Mouse (Mus musculus) G1E-ER4 (cell line): ENCODE measurements around the gene Cdkn1b. TPM values are rescaled to one million over a fixed set of nuclear protein-coding genes. Genes with fewer than 3 reads are reported as not detected.

Experiments
- GATA1 ChIP-seq: IDR thresholded peaks from one replicate; pipeline ENCODE4 v1.8.0; 2012; ENCODE audit warnings: low read length, inconsistent platforms
- polyA plus RNA-seq: library from polyadenylated mRNA; stranded (reverse); fragments of >175 nt; gene quantifications from 2 replicates; pipeline ENCODE4 v1.2.3, GENCODE M21; 2012

The Cdkn1b gene
- polyA plus RNA-seq, 1 experiment: 43.9 TPM

DNA sequence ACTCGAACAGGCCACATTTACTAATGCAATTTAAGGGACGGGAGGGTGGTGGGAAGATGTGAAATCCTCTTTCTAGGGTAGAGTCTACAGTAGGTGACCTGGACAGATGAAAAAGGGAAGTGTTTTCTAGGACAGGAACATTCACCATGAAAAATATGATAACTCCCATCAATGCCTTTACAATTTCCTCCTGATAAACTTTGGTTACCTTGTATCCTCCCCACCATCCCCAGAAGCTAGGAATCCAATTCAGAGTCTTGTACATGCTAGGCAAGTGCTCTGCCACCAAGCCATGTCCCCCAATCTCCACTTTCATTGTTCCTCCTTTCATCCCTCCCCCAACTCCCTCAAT is 13.0 kb downstream of the Cdkn1b start:
- TF ChIP-seq GATA1: no peak

GRCm38 (mm10) chr6:134934305-134934704 is 14.1 kb downstream of the Cdkn1b start:
- TF ChIP-seq GATA1: no peak

DNA sequence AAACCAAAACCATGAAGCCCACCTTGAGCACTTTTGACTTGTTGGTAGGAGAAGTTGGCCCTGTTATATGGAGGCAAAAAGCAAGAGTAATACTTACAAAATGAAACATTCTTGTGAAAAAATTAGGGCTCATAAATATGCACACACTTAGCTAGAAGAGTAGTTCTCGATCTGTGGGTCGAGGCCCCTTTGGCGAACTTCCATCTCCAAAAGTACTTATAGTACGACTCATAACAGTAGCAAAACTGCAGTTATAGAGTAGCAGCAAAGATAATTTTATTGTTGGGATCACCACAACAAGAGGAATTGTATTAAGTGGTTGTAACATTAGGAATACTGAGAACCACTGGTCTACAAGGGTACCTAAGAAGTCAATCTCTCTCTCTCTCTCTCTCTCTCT is 19.6 kb downstream of the Cdkn1b start:
- TF ChIP-seq GATA1: no peak

DNA sequence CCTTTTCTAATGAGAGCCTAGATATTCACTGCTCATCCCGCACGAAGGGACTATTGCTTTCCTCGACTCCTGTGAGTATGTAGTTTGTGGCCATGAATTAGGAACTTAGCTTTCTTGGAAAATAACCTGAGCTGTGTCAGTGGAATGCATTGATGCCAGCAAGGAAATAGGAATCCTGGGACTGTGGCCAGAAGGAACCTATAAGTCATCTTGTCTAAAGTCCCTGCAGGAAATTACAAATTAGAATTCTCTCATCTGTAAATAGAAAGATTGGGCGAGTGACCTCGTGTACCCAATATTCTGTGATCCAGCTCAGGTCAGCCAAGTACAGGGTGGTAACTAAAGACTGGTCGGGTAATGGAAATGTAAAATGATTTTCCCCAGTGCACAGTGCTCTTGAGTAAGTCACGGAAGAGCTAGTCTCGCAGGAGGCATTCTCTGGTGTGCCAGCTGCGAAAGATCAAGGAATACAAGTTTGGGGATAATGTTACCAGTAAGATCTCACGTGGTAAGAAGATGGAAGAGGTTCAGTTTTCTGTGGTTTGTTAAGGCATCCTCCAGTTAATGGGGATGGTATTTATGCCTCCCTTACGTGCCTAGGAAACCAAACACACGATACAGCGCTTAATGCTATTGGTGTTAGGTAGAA is 23.7 kb downstream of the Cdkn1b start:
- no peak for TF ChIP-seq GATA1

- TF ChIP-seq GATA1: no peak
Observed at GRCm38 (mm10) chr6:134946054-134946453, 25.9 kb downstream of the Cdkn1b start.

DNA sequence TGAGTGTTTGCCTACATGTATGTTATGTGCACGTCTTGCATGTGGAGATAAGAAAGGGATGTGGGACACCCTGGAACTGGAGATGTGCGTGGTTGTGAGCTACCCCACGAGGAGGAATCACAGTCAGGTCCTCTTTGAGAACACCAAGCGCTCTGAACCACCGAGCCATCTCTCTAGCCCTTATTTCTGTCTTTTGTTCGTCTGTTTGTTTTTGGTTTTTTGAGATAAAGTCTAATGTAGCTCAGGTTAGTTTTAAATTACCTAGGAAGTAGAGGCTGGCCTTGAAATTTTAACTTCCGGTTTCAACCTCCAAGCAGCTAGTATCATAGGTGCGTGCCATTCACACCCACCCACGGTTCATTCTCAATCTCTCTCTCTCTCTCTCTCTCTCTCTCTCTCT is 26.7 kb downstream of the Cdkn1b start:
- no peak for TF ChIP-seq GATA1

DNA sequence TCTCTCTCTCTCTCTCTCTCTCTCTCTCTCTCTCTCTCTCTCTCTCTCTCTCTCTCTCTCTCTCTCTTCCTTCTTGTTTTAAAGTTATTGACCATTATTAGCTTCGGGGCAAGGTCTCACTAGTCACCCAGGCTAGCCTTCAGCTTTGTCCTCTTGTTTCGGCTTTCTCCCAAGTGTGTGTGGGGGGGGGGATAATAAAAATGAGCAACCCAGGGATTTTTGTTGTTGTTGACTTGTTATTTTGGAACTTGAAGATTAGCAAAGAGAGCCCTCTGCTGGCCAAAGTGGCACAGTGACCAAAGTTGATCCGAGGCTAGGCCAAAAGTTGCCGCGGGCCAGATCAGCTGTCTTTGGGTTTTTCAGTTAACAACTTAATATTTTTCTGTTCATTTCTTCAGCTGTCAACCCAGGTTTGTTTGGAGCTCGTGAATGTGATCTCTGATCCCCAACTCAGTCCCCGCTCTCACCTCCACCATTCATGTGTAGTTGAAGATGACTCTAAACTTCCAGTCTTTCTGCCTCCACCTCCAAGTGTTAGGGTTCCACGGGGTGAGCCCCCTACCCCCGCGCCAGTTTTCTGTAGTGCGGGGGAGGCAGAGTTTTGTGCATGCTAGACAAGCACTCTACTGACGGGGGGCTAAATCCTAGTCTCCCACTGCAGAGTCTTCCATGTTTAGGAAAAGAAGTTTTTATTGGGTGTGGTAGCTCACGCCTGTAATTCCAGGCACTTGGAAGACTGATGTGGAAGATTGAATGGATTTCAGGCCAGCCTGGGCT is 27.3 kb downstream of the Cdkn1b start:
- no peak for TF ChIP-seq GATA1

- TF ChIP-seq GATA1: no peak
Observed at GRCm38 (mm10) chr6:134948522-134949061, 28.4 kb downstream of the Cdkn1b start.

- no peak for TF ChIP-seq GATA1
Observed at GRCm38 (mm10) chr6:134949241-134949640, 29.0 kb downstream of the Cdkn1b start.

DNA sequence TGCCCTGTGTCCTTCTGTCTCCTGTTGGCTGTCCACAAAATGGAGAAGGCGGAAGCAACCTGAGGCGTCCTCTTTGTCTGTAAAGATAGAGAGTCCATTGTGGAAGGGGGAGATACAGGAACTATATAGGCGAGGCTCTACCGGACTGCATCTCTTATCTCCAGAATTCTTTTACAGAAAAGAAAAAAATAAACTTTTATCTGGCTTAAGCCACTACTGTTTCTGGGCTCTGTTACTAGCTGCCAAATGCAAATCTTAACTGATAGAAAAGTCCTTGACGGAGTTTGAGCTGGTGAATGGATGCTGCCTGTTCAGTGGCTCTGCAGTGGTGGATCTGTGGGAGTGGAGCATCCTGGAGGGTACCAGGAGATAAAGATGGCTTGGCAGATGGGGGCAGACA is 31.2 kb downstream of the Cdkn1b start:
- TF ChIP-seq GATA1: peak; percentile 69

- TF ChIP-seq GATA1: no peak
Observed at GRCm38 (mm10) chr6:134953976-134954375, 33.8 kb downstream of the Cdkn1b start.

DNA sequence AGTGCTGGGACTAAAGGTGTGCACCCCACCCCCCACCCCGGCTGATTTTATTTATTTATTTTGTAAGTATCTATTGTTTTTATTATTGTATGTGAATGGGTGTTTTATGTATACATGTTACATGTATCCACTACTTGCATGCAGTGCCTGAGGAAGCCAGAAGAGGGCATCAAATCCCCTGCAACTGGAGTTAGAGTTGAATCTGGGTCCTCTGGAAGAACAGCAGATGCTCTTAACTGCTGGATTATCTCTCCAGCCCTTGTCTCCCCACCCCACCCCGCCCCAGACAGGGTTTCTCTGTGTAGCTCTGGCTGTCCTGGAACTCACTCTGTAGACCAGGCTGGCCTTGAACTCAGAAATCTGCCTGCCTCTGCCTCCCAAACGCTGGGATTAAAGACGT is 36.2 kb downstream of the Cdkn1b start:
- TF ChIP-seq GATA1: no peak

GRCm38 (mm10) chr6:134961286-134961685 is 41.1 kb downstream of the Cdkn1b start:
- TF ChIP-seq GATA1: no peak

DNA sequence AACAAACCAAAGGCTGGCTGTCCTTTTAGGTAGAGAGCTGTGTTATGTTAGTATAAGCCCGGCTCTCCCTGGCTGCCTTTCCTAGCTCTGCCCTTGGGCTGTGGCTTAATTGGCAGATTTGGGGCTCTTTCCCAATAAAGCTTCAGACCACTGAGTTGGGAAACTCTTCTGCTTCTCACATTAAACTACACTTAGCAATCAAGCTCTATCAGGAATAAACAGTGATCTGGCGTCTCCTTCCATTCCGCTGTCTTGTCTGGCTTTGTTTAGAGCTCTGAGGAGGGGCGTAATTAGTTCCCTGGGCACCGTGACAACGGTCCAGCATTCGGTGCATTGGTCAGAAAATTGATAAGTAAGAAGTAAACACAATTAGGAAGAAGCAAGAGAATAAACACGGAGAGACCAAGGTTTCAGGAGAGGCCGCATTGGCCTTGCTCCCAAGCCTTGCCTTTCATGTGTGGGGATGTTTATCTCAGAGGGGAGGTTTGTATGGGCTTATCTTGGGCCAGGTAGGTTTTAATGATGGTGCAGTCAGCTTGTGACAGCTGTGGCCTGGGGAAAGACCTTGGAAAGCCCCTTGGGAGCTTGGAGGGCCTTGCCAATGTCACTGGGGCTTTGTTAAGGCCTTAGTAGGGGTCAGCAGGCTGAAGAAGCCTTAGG is 41.8 kb downstream of the Cdkn1b start:
- TF ChIP-seq GATA1: no peak

GRCm38 (mm10) chr6:134962518-134962893 is 42.3 kb downstream of the Cdkn1b start:
- no peak for TF ChIP-seq GATA1

GRCm38 (mm10) chr6:134963910-134964309 is 43.7 kb downstream of the Cdkn1b start:
- no peak for TF ChIP-seq GATA1
